Mouse (Mus musculus): Measurements from ENCODE around the gene Luc7l. TPM values are rescaled to one million over a fixed set of nuclear protein-coding genes. Genes with fewer than 3 reads are reported as not detected.
A peak's percentile ranks its signal among the peaks of the same experiment; 100 is the strongest.
"Not testable (repeated sequence)": the region's sequence is repeated elsewhere in the genome, so short reads cannot be mapped to it uniquely, and the experiment has no call there.

Luc7l gene
- polyA plus RNA-seq, 1 experiment: 52.5 TPM

DNA sequence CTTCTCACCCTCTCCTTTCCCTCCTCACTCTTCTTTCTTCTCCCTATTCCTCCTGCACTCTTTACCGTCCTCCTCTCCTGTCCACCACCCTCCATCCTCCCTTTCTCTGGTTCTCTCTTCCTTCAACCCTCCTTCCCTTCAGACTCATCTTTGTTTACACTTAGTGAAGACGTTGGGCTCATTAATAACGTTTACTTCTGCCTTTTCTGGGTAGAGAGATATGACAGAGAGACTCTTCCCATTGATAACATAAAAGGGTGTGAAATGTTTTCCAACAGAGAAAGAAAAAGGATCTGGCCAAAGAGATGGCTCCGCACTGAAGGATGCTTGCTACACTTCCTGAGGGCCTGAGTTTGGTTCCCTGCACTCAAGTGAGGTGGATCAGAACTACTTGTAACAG is 36.8 kb downstream of the Luc7l start:
- H3K27ac ChIP-seq (ENCODE audit: insufficient read depth, low read length): no peak overlapping the region
- no peak for DNase-seq
- WGBS: 83% methylated on average over 4 of the region's 4 CpGs
- TF ChIP-seq POLR2A (IDR thresholded peaks at IDR 0.05; ENCODE audit: borderline replicate concordance, insufficient read depth, low read length): no peak
- no peak for TF ChIP-seq CTCF (IDR thresholded peaks at IDR 0.05; ENCODE audit: borderline replicate concordance, insufficient read depth, low read depth, low read length)
- peaks cover 9% of the 10 kb centered on the region for H3K4me1 ChIP-seq (ENCODE audit: control insufficient read depth, insufficient read depth, low read length)
- H3K27me3 ChIP-seq (ENCODE audit: control insufficient read depth, insufficient read depth, low read length): no peaks in the 10 kb centered on the region
- H3K4me3 ChIP-seq (replicated peaks; ENCODE audit: insufficient read depth, low read depth, low read length): no peak overlapping the region

DNA sequence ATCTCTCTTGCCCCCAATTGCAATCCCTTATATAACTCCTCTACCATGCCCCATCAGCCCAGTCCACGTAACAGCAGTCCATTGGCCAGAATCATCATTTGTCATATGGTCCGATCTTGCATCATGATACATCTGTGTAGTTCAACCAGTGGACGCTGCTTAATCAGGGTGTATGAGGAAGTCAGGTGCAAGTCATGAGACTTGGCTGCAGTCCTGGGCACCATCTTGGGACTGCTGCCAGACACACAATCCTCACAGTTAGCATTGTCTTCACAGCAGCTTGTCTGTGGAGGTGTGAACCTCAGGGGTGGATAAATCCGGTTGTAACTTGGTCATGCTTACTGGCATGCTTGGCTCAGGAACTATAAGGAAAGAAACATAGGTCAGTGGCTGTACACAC is 45.6 kb downstream of the Luc7l start:
- H3K4me3 ChIP-seq (replicated peaks; ENCODE audit: insufficient read depth, low read depth, low read length); H3K27me3 ChIP-seq (ENCODE audit: control insufficient read depth, insufficient read depth, low read length); H3K27ac ChIP-seq (ENCODE audit: insufficient read depth, low read length); H3K4me1 ChIP-seq (ENCODE audit: control insufficient read depth, insufficient read depth, low read length); DNase-seq: not testable (repeated sequence)
- WGBS: 75% methylated on average over 4 of the region's 4 CpGs

- DNase-seq: peak; percentile 21 to 37
- 8% methylated on average over 6 of the region's 6 CpGs for WGBS
- Histone ChIP-seq H3K27ac (ENCODE audit: insufficient read depth, low read length) (no peak overlapping the region), H3K4me3 (replicated peaks; ENCODE audit: insufficient read depth, low read depth, low read length) (no peak overlapping the region), H3K27me3 (ENCODE audit: control insufficient read depth, insufficient read depth, low read length) (no peaks in the 10 kb centered on the region), H3K4me1 (ENCODE audit: control insufficient read depth, insufficient read depth, low read length) (no peaks in the 10 kb centered on the region)
- TF ChIP-seq POLR2A (IDR thresholded peaks at IDR 0.05; ENCODE audit: borderline replicate concordance, insufficient read depth, low read length): no peak
- peak; percentile 52; the same call in 1 of the 2 replicates for TF ChIP-seq CTCF (IDR thresholded peaks at IDR 0.05; ENCODE audit: borderline replicate concordance, insufficient read depth, low read depth, low read length)
Observed at GRCm38 (mm10) chr17:26314291-26314690, 61.6 kb downstream of the Luc7l start.

- H3K27me3 ChIP-seq (ENCODE audit: control insufficient read depth, insufficient read depth, low read length): no peaks in the 10 kb centered on the region
- WGBS: 36% methylated on average over 10 of the region's 10 CpGs
- no peak for DNase-seq
- H3K4me1 ChIP-seq (ENCODE audit: control insufficient read depth, insufficient read depth, low read length): no peaks in the 10 kb centered on the region
- H3K4me3 ChIP-seq (replicated peaks; ENCODE audit: insufficient read depth, low read depth, low read length): no peak overlapping the region
- no peak for TF ChIP-seq POLR2A (IDR thresholded peaks at IDR 0.05; ENCODE audit: borderline replicate concordance, insufficient read depth, low read length)
- no peak for TF ChIP-seq CTCF (IDR thresholded peaks at IDR 0.05; ENCODE audit: borderline replicate concordance, insufficient read depth, low read depth, low read length)
- no peak overlapping the region for H3K27ac ChIP-seq (ENCODE audit: insufficient read depth, low read length)
Observed at GRCm38 (mm10) chr17:26315474-26315873, 62.8 kb downstream of the Luc7l start.

- 100% methylated on average over 1 of the region's 1 CpGs for WGBS
- TF ChIP-seq POLR2A (IDR thresholded peaks at IDR 0.05; ENCODE audit: borderline replicate concordance, insufficient read depth, low read length) (no peak), CTCF (IDR thresholded peaks at IDR 0.05; ENCODE audit: borderline replicate concordance, insufficient read depth, low read depth, low read length) (0 out of 2 replicates have a peak, but pooled peaks have one; percentile 10)
- Histone ChIP-seq H3K27ac (ENCODE audit: insufficient read depth, low read length) (no peak overlapping the region), H3K4me3 (replicated peaks; ENCODE audit: insufficient read depth, low read depth, low read length) (no peak overlapping the region), H3K27me3 (ENCODE audit: control insufficient read depth, insufficient read depth, low read length) (no peaks in the 10 kb centered on the region), H3K4me1 (ENCODE audit: control insufficient read depth, insufficient read depth, low read length) (no peaks in the 10 kb centered on the region)
- DNase-seq: no peak
Observed at GRCm38 (mm10) chr17:26318441-26318840, 65.7 kb downstream of the Luc7l start.

Other genes starting within 250 kb of the Luc7l start
- gene Rab11fip3, start 183.3 kb upstream of the Luc7l start, polyA plus RNA-seq (2012; rRNA removed): 81.8 and 82.9 TPM in 2 replicates
- 39.5 and 41.3 TPM in 2 replicates for gene Decr2, start 162.6 kb upstream of the Luc7l start, polyA plus RNA-seq (2012; rRNA removed)
- 6.2 and 6.7 TPM in 2 replicates for gene Nme4, start 157.3 kb upstream of the Luc7l start, polyA plus RNA-seq (2012; rRNA removed)
- 41.0 and 48.2 TPM in 2 replicates for gene Tmem8, start 139.6 kb upstream of the Luc7l start, polyA plus RNA-seq (2012; rRNA removed)
- 114 and 118 TPM in 2 replicates for gene Mrpl28, start 129.4 kb upstream of the Luc7l start, polyA plus RNA-seq (2012; rRNA removed)
- gene Axin1, start 114.2 kb upstream of the Luc7l start, polyA plus RNA-seq (2012; rRNA removed): 21.3 and 22.8 TPM in 2 replicates
- 0.07 and 0.10 TPM in 2 replicates for gene Pdia2, start 53.8 kb upstream of the Luc7l start, polyA plus RNA-seq (2012; rRNA removed)
- gene Rgs11, start 49.9 kb upstream of the Luc7l start, polyA plus RNA-seq (2012; rRNA removed): 21.1 and 23.0 TPM in 2 replicates
- 59.9 and 80.0 TPM in 2 replicates for gene Arhgdig, start 45.1 kb upstream of the Luc7l start, polyA plus RNA-seq (2012; rRNA removed)
- gene Fam234a, start 8.7 kb upstream of the Luc7l start, polyA plus RNA-seq (2012; rRNA removed): 30.3 and 34.3 TPM in 2 replicates
- gene Neurl1b, start 161.9 kb downstream of the Luc7l start, polyA plus RNA-seq (2012; rRNA removed): 0.84 and 1.1 TPM in 2 replicates